Mouse (Mus musculus) embryonic facial prominence, embryonic 12.5 days (tissue): Measurements from ENCODE around the gene Stat3. TPM values are rescaled to one million over a fixed set of nuclear protein-coding genes. Genes with fewer than 3 reads are reported as not detected.

Experiments used
- ATAC-seq: fragments of 200-750 bp; cut with Nextera tagmentation; 2 replicates; pipeline ENCODE4 v1.8.0; 2017; ENCODE audit not compliant: insufficient number of reproducible peaks, insufficient read depth, low FRiP score, low TSS enrichment
- H3K27ac ChIP-seq: fragments of 300-500 bp; sonication (generic); 2 replicates; pipeline ENCODE4 v1.5.1; 2016; ENCODE audit warnings: mild to moderate bottlenecking
- H3K27me3 ChIP-seq: fragments of 300-500 bp; sonication (generic); 2 replicates; pipeline ENCODE4 v1.6.1; 2016; ENCODE audit warnings: mild to moderate bottlenecking, moderate library complexity
- H3K36me3 ChIP-seq: fragments of 300-500 bp; sonication (generic); 2 replicates; pipeline ENCODE4 v1.6.1; 2016; ENCODE audit warnings: mild to moderate bottlenecking
- H3K4me1 ChIP-seq: fragments of 300-500 bp; sonication (generic); 2 replicates; pipeline ENCODE4 v1.6.1; 2016
- H3K4me2 ChIP-seq: fragments of 300-500 bp; sonication (generic); replicated peaks from 2 replicates; pipeline ENCODE4 v1.6.1; 2016; ENCODE audit warnings: mild to moderate bottlenecking, moderate library complexity
- H3K4me3 ChIP-seq: fragments of 300-500 bp; sonication (generic); 2 replicates; pipeline ENCODE4 v1.5.1; 2016; ENCODE audit warnings: mild to moderate bottlenecking
- H3K9ac ChIP-seq: fragments of 300-500 bp; sonication (generic); 2 replicates; pipeline ENCODE4 v1.6.1; 2016; ENCODE audit warnings: mild to moderate bottlenecking, moderate library complexity
- H3K9me3 ChIP-seq: fragments of 300-500 bp; sonication (generic); 2 replicates; pipeline ENCODE4 v1.6.1; 2016; ENCODE audit warnings: mild to moderate bottlenecking, moderate library complexity
- WGBS: fragments of 180-500 bp; shearing (Covaris S2); methylation state at CpG from one replicate; pipeline ENCODE4 v1.1.7; 2016; 5-methylcytosine and 5-hydroxymethylcytosine counted together
- polyA plus RNA-seq: library from polyadenylated mRNA; unstranded; fragments of >200 nt; fragmentation: Nextera tagmentation; extraction: Ambion mirVana; gene quantifications from 2 replicates; pipeline ENCODE4 v1.2.1, GENCODE M21; 2016

Gene Stat3
- polyA plus RNA-seq, 1 experiment from 2014 or later, result 38.4 TPM

GRCm38 (mm10) chr11:100916432-100916971, 22.8 kb downstream of the Stat3 start:
- Histone ChIP-seq H3K36me3 (no peaks in the 10 kb centered on the region), H3K27me3 (no peaks in the 10 kb centered on the region), H3K4me3 (no peak overlapping the region), H3K4me1 (no peaks in the 10 kb centered on the region), H3K9me3 (no peaks in the 10 kb centered on the region), H3K4me2 (no peak overlapping the region), H3K9ac (no peak overlapping the region), H3K27ac (no peak overlapping the region)
- no peak for ATAC-seq
- WGBS, result 92% methylated on average over 4 of the region's 4 CpGs

GRCm38 (mm10) chr11:100915063-100915462, 24.3 kb downstream of the Stat3 start:
- H3K27me3 ChIP-seq, result no peaks in the 10 kb centered on the region
- no peak overlapping the region for H3K4me2 ChIP-seq
- no peaks in the 10 kb centered on the region for H3K9me3 ChIP-seq
- H3K36me3 ChIP-seq, result no peaks in the 10 kb centered on the region
- no peak overlapping the region for H3K4me3 ChIP-seq
- no peak for ATAC-seq
- H3K9ac ChIP-seq, result no peak overlapping the region
- H3K27ac ChIP-seq, result no peak overlapping the region
- WGBS, result 93% methylated on average over 3 of the region's 3 CpGs
- no peaks in the 10 kb centered on the region for H3K4me1 ChIP-seq

DNA sequence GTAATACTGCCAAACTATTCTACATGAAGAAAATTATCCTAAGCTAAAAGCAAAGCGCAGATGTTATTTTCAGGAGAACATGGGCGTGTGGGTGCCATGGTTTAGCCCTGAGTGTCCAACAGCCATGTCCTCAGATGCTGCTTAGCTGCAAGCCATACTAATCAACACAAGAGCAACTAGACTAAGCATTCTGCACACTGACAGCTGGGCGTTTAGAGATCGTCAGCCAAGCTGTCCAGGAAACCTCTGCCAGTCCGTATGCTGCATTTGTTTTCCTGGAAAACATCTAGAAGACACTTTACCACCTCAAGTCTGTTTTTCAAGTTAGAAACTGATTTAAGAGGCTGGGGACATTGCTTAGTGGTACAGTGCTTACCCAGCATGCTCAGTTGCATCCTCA, 24.9 kb downstream of the Stat3 start:
- no peak overlapping the region for H3K9ac ChIP-seq
- H3K4me1 ChIP-seq, result no peaks in the 10 kb centered on the region
- no peaks in the 10 kb centered on the region for H3K27me3 ChIP-seq
- no peak overlapping the region for H3K4me2 ChIP-seq
- ATAC-seq, result no peak
- H3K27ac ChIP-seq, result no peak overlapping the region
- no peak overlapping the region for H3K4me3 ChIP-seq
- no peaks in the 10 kb centered on the region for H3K9me3 ChIP-seq
- WGBS, result 77% methylated on average over 5 of the region's 5 CpGs
- no peaks in the 10 kb centered on the region for H3K36me3 ChIP-seq

GRCm38 (mm10) chr11:100912401-100913155, 26.8 kb downstream of the Stat3 start:
- WGBS, result 86% methylated on average over 17 of the region's 17 CpGs
- no peak for ATAC-seq
- no peak overlapping the region for H3K9ac ChIP-seq
- no peak overlapping the region for H3K4me2 ChIP-seq
- H3K27me3 ChIP-seq, result no peaks in the 10 kb centered on the region
- H3K27ac ChIP-seq, result no peak overlapping the region
- no peaks in the 10 kb centered on the region for H3K9me3 ChIP-seq
- no peaks in the 10 kb centered on the region for H3K4me1 ChIP-seq
- peaks cover 9% of the 10 kb centered on the region; the same call in 1 of the 2 replicates for H3K36me3 ChIP-seq
- H3K4me3 ChIP-seq, result no peak overlapping the region

DNA sequence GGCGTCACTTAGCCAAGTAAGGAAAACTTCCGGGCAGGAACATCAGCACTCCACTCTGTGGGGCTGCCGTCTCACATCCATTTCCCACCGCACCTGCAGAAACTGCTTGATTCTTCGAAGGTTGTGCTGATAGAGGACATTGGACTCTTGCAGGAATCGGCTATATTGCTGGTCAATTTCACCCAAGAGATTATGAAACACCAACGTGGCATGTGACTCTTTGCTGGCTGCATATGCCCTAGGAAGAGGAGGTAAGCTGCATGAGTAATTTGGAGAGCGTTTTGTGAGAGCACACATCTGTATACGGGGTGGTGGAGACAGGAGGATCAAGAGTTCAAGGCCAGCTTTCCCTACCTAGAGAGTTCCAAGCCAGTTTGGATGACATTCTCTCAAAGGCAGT, 30.8 kb downstream of the Stat3 start:
- H3K4me1 ChIP-seq, result no peaks in the 10 kb centered on the region
- peaks cover 26% of the 10 kb centered on the region for H3K36me3 ChIP-seq
- H3K27ac ChIP-seq, result no peak overlapping the region
- ATAC-seq, result no peak
- H3K9me3 ChIP-seq, result no peaks in the 10 kb centered on the region
- H3K4me2 ChIP-seq, result no peak overlapping the region
- 88% methylated on average over 9 of the region's 9 CpGs for WGBS
- no peak overlapping the region for H3K4me3 ChIP-seq
- H3K27me3 ChIP-seq, result no peaks in the 10 kb centered on the region
- H3K9ac ChIP-seq, result no peak overlapping the region

GRCm38 (mm10) chr11:100908112-100908511, 31.2 kb downstream of the Stat3 start:
- H3K36me3 ChIP-seq, result peaks cover 30% of the 10 kb centered on the region

DNA sequence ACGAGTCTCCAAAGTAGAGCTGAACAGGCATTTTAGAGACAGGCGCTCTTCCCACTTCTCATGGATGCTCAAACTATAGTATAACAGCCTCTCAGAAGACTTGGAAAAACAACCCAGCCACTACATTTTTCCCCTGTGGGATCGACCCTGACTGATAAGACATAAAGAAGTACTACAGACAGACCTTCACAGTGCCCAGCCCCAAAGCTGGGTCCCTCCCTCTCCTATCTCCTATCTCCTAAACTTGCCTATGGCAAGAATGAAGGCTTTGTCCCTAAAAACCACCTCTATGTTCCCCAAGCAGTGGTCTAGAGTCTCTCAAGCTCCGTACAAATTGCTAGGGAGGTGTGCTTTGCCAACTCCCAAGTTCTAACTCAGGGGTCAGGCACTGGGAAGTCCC, 32.5 kb downstream of the Stat3 start:
- Histone ChIP-seq H3K9ac (no peak overlapping the region), H3K36me3 (peaks cover 40% of the 10 kb centered on the region), H3K4me1 (no peaks in the 10 kb centered on the region), H3K4me2 (no peak overlapping the region), H3K4me3 (no peak overlapping the region), H3K27ac (no peak overlapping the region), H3K27me3 (no peaks in the 10 kb centered on the region), H3K9me3 (no peaks in the 10 kb centered on the region)
- 84% methylated on average over 4 of the region's 4 CpGs for WGBS
- no peak for ATAC-seq

More at GRCm38 (mm10) chr11:100908112-100908511, 31.2 kb downstream of the Stat3 start:
- Histone ChIP-seq H3K27me3 (no peaks in the 10 kb centered on the region), H3K9ac (no peak overlapping the region), H3K4me2 (no peak overlapping the region), H3K27ac (no peak overlapping the region), H3K4me3 (no peak overlapping the region), H3K9me3 (no peaks in the 10 kb centered on the region), H3K4me1 (no peaks in the 10 kb centered on the region)
- no peak for ATAC-seq
- WGBS, result 78% methylated on average over 2 of the region's 2 CpGs

DNA sequence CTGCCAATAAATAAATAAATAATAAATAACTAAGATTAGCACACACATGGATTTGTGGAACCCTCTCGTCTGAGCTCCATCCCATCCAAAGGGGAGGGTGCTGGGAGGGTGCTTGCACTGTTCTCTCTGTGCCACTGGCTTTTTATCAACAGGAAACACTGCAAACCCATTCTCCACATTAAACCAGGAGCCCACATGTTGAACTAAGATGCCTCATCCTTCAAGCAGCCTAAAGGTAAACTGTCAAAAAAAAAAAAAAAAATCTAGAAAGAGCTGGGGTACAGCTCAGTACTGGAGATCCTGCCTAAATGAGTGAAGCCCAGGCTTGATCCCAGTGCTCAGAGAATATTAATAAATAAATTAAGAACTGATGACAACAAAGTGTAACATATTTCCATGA, 33.4 kb downstream of the Stat3 start:
- ATAC-seq, result no peak
- Histone ChIP-seq H3K27me3 (no peaks in the 10 kb centered on the region), H3K4me3 (no peak overlapping the region), H3K4me2 (no peak overlapping the region), H3K9ac (no peak overlapping the region), H3K9me3 (no peaks in the 10 kb centered on the region), H3K36me3 (peaks cover 48% of the 10 kb centered on the region), H3K4me1 (no peaks in the 10 kb centered on the region), H3K27ac (no peak overlapping the region)
- 69% methylated on average over 1 of the region's 1 CpGs for WGBS

- Histone ChIP-seq H3K27me3 (no peaks in the 10 kb centered on the region), H3K4me3 (no peak overlapping the region), H3K27ac (no peak overlapping the region), H3K4me1 (no peaks in the 10 kb centered on the region), H3K36me3 (peaks cover 50% of the 10 kb centered on the region), H3K4me2 (no peak overlapping the region), H3K9me3 (no peaks in the 10 kb centered on the region), H3K9ac (no peak overlapping the region)
- 78% methylated on average over 15 of the region's 20 CpGs for WGBS
- ATAC-seq, result no peak
These were observed 34.6 kb downstream of the Stat3 start for GRCm38 (mm10) chr11:100904580-100905351.

- no peak for ATAC-seq
- Histone ChIP-seq H3K36me3 (peaks cover 33% of the 10 kb centered on the region), H3K4me1 (no peaks in the 10 kb centered on the region), H3K9ac (no peak overlapping the region), H3K4me2 (no peak overlapping the region), H3K27me3 (no peaks in the 10 kb centered on the region), H3K4me3 (no peak overlapping the region), H3K27ac (no peak overlapping the region), H3K9me3 (no peaks in the 10 kb centered on the region)
- WGBS, result 73% methylated on average over 16 of the region's 16 CpGs
These were observed 40.7 kb downstream of the Stat3 start for GRCm38 (mm10) chr11:100898441-100899199.

GRCm38 (mm10) chr11:100897294-100898231, 41.8 kb downstream of the Stat3 start:
- Histone ChIP-seq H3K4me2 (no peak overlapping the region), H3K27ac (no peak overlapping the region), H3K4me3 (no peak overlapping the region), H3K9ac (no peak overlapping the region), H3K9me3 (no peaks in the 10 kb centered on the region), H3K4me1 (no peaks in the 10 kb centered on the region), H3K36me3 (peaks cover 24% of the 10 kb centered on the region), H3K27me3 (no peaks in the 10 kb centered on the region)
- 83% methylated on average over 7 of the region's 7 CpGs for WGBS
- ATAC-seq, result no peak
